Mouse (Mus musculus) bone marrow macrophage, adult 2 months (primary cell): ENCODE data around the gene Fam160a1.

ENCODE experiments used
- CTCF ChIP-seq: IDR thresholded peaks from 2 replicates; pipeline ENCODE4 v1.5.1; 2012; ENCODE audit warnings: low read depth, mild to moderate bottlenecking, low read length, moderate library complexity
- POLR2A ChIP-seq: IDR thresholded peaks from 2 replicates; pipeline ENCODE4 v1.6.1; 2012; ENCODE audit warnings: mild to moderate bottlenecking, low read depth, low read length, borderline replicate concordance

DNA sequence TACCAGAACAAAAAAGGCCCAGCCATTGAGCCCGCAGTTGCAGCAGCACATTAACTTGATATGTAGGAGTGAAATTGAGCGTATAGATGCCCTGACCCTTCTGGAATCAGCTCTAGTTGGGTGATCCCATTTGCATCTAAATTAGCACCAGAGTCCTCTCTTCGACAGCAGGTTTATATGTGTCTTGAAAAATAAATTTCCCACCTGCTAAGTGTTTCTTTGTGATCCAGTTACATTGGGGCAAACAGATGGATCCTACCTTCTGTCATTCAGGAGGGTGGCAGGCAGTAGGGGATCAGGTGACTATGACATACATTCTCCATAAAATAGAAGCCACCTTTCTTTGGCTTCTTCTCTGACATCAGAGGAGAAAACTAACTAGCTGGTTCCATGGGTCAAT lies 122.0 kb downstream of the Fam160a1 start:
- TF ChIP-seq CTCF = no peak
- no peak for TF ChIP-seq POLR2A
